Mouse (Mus musculus): Measurements from ENCODE around the gene Il18bp. TPM values are rescaled to one million over a fixed set of nuclear protein-coding genes. Genes with fewer than 3 reads are reported as not detected.

Il18bp gene
- total RNA-seq, 4 experiments from 2014 or later: 6.6 to 8.1 (median 7.8) TPM

Other genes with a start within 250 kb of the Il18bp start
- under 1 TPM in 3 of 4 experiments, not detected in 1; 0.30 to 0.39 (median 0.30) TPM for gene Phox2a, start 200.4 kb downstream of the Il18bp start, total RNA-seq (2022)
- gene Inppl1, start 180.5 kb downstream of the Il18bp start, total RNA-seq (2022): 10 to 100 TPM; 35.7 to 46.9 (median 42.6) TPM
- gene Folr2, start 161.5 kb downstream of the Il18bp start, total RNA-seq (2022): under 1 TPM in 1 of 4 experiments, not detected in 3; 0.55 TPM
- 10 to 100 TPM; 30.0 to 45.4 (median 32.9) TPM for gene Anapc15, start 155.0 kb downstream of the Il18bp start, total RNA-seq (2022)
- gene Folr1, start 147.9 kb downstream of the Il18bp start, total RNA-seq (2022): 1 to 10 TPM in 2 of 4 experiments, under 1 TPM in 2; 0.46 to 9.8 (median 1.2) TPM
- gene Lamtor1, start 112.8 kb downstream of the Il18bp start, total RNA-seq (2022): 10 to 100 TPM; 83.0 to 96.2 (median 90.5) TPM
- gene Tomt, start 112.3 kb downstream of the Il18bp start, total RNA-seq (2022): under 1 TPM in 2 of 4 experiments, not detected in 2; 0.13 to 0.32 TPM
- gene Lrrc51, start 84.8 kb downstream of the Il18bp start, total RNA-seq (2022): 1 to 10 TPM; 3.7 to 8.1 (median 5.8) TPM
- 100 to 1,000 TPM in 2 of 4 experiments, 10 to 100 TPM in 2; 98.8 to 108 (median 101) TPM for gene Numa1, start 84.6 kb downstream of the Il18bp start, total RNA-seq (2022)
- gene Rnf121, start 46.8 kb upstream of the Il18bp start, total RNA-seq (2022): 10 to 100 TPM; 45.4 to 51.5 (median 47.8) TPM
- 10 to 100 TPM; 20.4 to 28.8 (median 24.4) TPM for gene Xndc1, start 46.8 kb upstream of the Il18bp start, total RNA-seq (2022)
- gene Xntrpc, start 47.0 kb upstream of the Il18bp start, total RNA-seq (2022): 1 to 10 TPM in 3 of 4 experiments, under 1 TPM in 1; 0.63 to 2.4 (median 1.5) TPM
- gene Trpc2, start 64.4 kb upstream of the Il18bp start, total RNA-seq (2022): 1 to 10 TPM in 3 of 4 experiments, under 1 TPM in 1; 0.61 to 2.4 (median 1.3) TPM
- under 1 TPM in 3 of 4 experiments, not detected in 1; 0.25 to 0.46 (median 0.26) TPM for gene Art1, start 83.1 kb upstream of the Il18bp start, total RNA-seq (2022)
- under 1 TPM in 1 of 4 experiments, not detected in 3; 0.33 TPM for gene Art5, start 90.8 kb upstream of the Il18bp start, total RNA-seq (2022)
- under 1 TPM; 0.46 to 0.99 (median 0.84) TPM for gene Chrna10, start 98.1 kb upstream of the Il18bp start, total RNA-seq (2022)
- gene Nup98, start 191.5 kb upstream of the Il18bp start, total RNA-seq (2022): 10 to 100 TPM; 40.7 to 43.0 (median 41.7) TPM
- 10 to 100 TPM; 23.7 to 28.9 (median 25.5) TPM for gene Pgap2, start 191.5 kb upstream of the Il18bp start, total RNA-seq (2022)
- gene Rhog, start 237.4 kb upstream of the Il18bp start, total RNA-seq (2022): 10 to 100 TPM; 34.4 to 46.5 (median 39.2) TPM
- 10 to 100 TPM; 87.0 to 97.5 (median 94.7) TPM for gene Stim1, start 249.1 kb upstream of the Il18bp start, total RNA-seq (2022)